Mouse (Mus musculus) bone marrow, adult 2 months (tissue): ENCODE measurements around the gene Vcan. TPM values are rescaled to one million over a fixed set of nuclear protein-coding genes. Genes with fewer than 3 reads are reported as not detected.

Experiments
- H3K27ac ChIP-seq: fragments of 200-500 bp; 2 replicates; pipeline ENCODE4 v1.5.1; 2012; ENCODE audit warnings: low read depth, mild to moderate bottlenecking, control low read depth, inconsistent platforms, low read length; ENCODE audit not compliant: control insufficient read depth, poor library complexity, insufficient read depth
- H3K4me1 ChIP-seq: fragments of 200-500 bp; 2 replicates; pipeline ENCODE4 v1.6.1; 2011; ENCODE audit warnings: low read length; ENCODE audit not compliant: control insufficient read depth, insufficient read depth
- H3K4me3 ChIP-seq: fragments of 200-500 bp; replicated peaks from 2 replicates; pipeline ENCODE3; 2011; ENCODE audit warnings: mild to moderate bottlenecking, low read depth, low read length, control low read depth; ENCODE audit not compliant: control insufficient read depth
- CTCF ChIP-seq: fragments of 200-500 bp; IDR thresholded peaks from 2 replicates; pipeline ENCODE4 v1.5.1; 2011; ENCODE audit warnings: low read length, control low read depth; ENCODE audit not compliant: control insufficient read depth, insufficient read depth
- POLR2A ChIP-seq: fragments of 200-500 bp; IDR thresholded peaks from 2 replicates; pipeline ENCODE4 v1.6.1; 2011; ENCODE audit warnings: low read depth, mild to moderate bottlenecking, control low read depth, low read length, borderline replicate concordance; ENCODE audit not compliant: control insufficient read depth
- WGBS: fragments of 180-500 bp; shearing (Covaris S2); methylation state at CpG from one replicate; pipeline ENCODE4 v1.1.7; 2018; 5-methylcytosine and 5-hydroxymethylcytosine counted together
- polyA plus RNA-seq: library from polyadenylated mRNA; stranded (reverse); fragments of >200 nt; gene quantifications from 2 replicates; pipeline ENCODE4 v1.2.4, GENCODE M21; 2011; ENCODE audit warnings: low replicate concordance; ENCODE audit not compliant: missing spikeins, insufficient read depth, insufficient read length

The Vcan gene
- 1.6 and 3.5 TPM in 2 replicates for polyA plus RNA-seq

- no peak for TF ChIP-seq CTCF
- no peak for TF ChIP-seq POLR2A
- WGBS: 1% methylated on average over 40 of the region's 40 CpGs
- no peak within 1 kb of the TSS; the same call in 1 of the 2 replicates for H3K27ac ChIP-seq
- H3K4me1 ChIP-seq: no peaks in the 10 kb centered on the region
- peak within 1 kb of the TSS; percentile 18 for H3K4me3 ChIP-seq
These were observed at the start of gene Vcan for GRCm38 (mm10) chr13:89741766-89742685. Gene Vcan (minus strand): TSS chr13:89742509.

- no peak overlapping the region for H3K27ac ChIP-seq
- WGBS: 73% methylated on average over 5 of the region's 5 CpGs
These were observed 49.2 kb upstream of the Vcan start for GRCm38 (mm10) chr13:89791475-89791874.

GRCm38 (mm10) chr13:89782886-89783285, 40.6 kb upstream of the Vcan start:
- 4% methylated on average over 2 of the region's 2 CpGs for WGBS
- TF ChIP-seq POLR2A (no peak), CTCF (no peak)

More at GRCm38 (mm10) chr13:89791475-89791874, 49.2 kb upstream of the Vcan start:
- Histone ChIP-seq H3K4me1 (no peaks in the 10 kb centered on the region), H3K4me3 (no peak overlapping the region)
- TF ChIP-seq CTCF (no peak), POLR2A (no peak)

GRCm38 (mm10) chr13:89780276-89780675, 38.0 kb upstream of the Vcan start:
- 62% methylated on average over 3 of the region's 3 CpGs for WGBS

More at GRCm38 (mm10) chr13:89782886-89783285, 40.6 kb upstream of the Vcan start:
- H3K4me1 ChIP-seq: no peaks in the 10 kb centered on the region; the same call in 1 of the 2 replicates
- H3K4me3 ChIP-seq: no peak overlapping the region
- no peak overlapping the region for H3K27ac ChIP-seq

DNA sequence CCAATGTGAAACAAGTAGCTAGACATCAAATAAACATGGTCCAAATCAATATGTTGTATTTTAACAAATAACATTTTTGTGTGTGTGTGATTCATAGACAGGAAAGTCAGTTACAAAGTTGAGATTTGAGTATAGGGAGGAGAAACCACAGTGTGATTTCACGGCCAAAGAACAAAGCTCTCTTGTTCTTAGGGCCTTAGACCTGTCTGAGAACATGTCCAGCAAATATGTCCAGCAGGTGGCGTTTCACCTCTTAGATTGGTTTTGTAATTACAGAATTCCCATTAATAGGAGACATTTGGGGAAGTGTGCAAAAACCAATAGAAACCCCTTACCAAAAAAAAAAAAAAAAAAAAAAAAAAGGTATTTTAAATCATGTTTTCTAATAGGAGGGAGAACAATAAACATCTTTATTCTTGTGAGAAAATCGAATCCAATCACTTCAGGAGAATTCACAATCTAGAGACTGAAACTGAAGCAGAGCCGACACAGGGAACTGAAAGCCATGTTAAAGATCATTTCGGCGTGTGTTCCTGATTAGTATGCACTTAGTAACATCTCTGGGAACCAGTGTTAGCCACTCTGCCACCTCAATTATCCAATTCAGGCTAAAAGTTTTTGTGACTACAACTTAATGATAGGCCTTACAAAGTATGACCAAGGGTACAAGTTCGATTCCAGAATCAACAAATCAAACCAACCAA, 37.1 kb upstream of the Vcan start:
- Histone ChIP-seq H3K4me3 (no peak overlapping the region), H3K4me1 (no peaks in the 10 kb centered on the region; the same call in 1 of the 2 replicates), H3K27ac (no peak overlapping the region)
- no peak for TF ChIP-seq CTCF
- no peak for TF ChIP-seq POLR2A
- 53% methylated on average over 7 of the region's 7 CpGs for WGBS

More at GRCm38 (mm10) chr13:89780276-89780675, 38.0 kb upstream of the Vcan start:
- H3K27ac ChIP-seq: no peak overlapping the region
- H3K4me3 ChIP-seq: no peak overlapping the region
- TF ChIP-seq POLR2A (no peak), CTCF (no peak)
- no peaks in the 10 kb centered on the region; the same call in 1 of the 2 replicates for H3K4me1 ChIP-seq

DNA sequence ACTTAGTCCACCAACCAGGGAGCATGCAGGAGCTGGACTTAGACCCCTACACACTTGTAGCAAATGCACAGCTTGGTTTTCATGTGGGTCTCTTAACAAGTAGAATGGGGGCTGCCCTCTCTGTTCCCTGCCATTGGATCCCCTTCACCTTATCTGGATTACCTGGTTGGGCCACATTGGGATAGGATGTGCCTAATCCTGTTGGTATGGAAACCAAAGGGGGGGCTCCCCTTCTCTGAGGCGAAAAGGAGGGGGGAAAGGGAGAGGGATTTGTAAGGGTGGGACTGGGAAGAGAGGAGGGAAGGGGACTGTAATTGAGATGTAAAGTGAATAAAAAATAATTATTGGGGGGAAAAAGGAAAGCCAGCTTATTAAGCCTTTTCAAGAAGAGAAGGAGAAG, 35.5 kb upstream of the Vcan start:
- no peaks in the 10 kb centered on the region; the same call in 1 of the 2 replicates for H3K4me1 ChIP-seq
- WGBS: 57% methylated on average over 1 of the region's 1 CpGs
- H3K4me3 ChIP-seq: no peak overlapping the region
- no peak for TF ChIP-seq CTCF
- no peak for TF ChIP-seq POLR2A
- no peak overlapping the region for H3K27ac ChIP-seq

- Histone ChIP-seq H3K27ac (no peak overlapping the region), H3K4me1 (no peaks in the 10 kb centered on the region; the same call in 1 of the 2 replicates), H3K4me3 (no peak overlapping the region)
- 82% methylated on average over 1 of the region's 1 CpGs for WGBS
- TF ChIP-seq POLR2A: no peak
- no peak for TF ChIP-seq CTCF
These were observed 34.8 kb upstream of the Vcan start for GRCm38 (mm10) chr13:89777146-89777545.

DNA sequence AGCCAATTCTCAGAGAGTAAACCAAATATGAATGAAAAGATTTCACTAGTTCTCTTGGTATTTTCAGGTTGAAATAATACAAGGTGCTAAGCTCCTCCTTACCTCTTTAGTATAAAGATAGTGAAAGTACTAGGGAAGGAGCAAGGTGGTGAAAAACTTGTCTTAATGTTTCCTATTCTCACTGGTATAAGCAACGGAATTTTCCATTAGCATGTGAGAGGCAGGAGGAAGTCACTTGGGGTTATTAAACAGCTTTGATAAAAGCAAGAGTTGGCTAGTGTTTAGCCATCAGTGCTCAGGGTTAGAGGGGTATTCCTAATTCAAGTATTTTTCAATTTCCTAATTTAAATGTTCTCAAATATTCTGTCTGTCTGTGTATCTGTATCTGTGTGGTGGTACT, 24.2 kb upstream of the Vcan start:
- WGBS: 35% methylated on average over 1 of the region's 1 CpGs
- no peak for TF ChIP-seq CTCF
- TF ChIP-seq POLR2A: no peak
- no peaks in the 10 kb centered on the region for H3K4me1 ChIP-seq
- no peak overlapping the region for H3K4me3 ChIP-seq
- no peak overlapping the region for H3K27ac ChIP-seq
